Mouse (Mus musculus): ENCODE data around the gene Cdc6. TPM values are rescaled to one million over a fixed set of nuclear protein-coding genes. Genes with fewer than 3 reads are reported as not detected.

The Cdc6 gene
- polyA plus RNA-seq, 2 experiments: 15.6 to 25.8 TPM

DNA sequence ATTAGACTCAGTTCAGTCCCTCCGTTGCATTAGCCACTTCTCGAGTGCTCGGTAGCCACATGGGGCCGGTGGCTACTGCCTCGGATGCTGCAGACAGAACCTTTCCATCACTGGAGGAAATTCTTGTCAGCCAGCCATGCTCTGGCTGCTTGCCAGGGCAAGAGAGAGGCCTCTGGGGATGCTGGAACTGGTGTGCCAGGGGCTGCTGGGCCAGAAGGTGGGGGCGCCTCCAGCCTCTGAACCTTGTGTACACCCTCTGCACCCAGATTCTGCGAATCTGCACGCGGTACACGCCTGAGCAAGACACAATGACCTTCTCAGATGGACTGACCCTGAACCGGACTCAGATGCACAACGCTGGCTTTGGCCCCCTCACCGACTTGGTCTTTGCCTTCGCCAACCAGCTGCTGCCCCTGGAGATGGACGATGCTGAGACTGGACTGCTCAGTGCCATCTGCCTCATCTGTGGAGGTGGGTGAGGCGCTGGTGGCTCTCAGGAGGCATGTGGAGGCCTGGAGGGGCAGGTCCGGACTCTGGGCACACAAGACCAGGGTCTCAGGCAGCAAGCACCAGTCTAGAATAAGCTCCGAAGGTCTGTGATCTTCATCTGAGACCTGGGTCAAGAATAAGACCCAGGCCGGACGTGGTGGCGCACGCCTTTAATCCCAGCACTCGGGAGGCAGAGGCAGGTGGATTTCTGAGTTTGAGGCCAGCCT lies 63.9 kb downstream of the Cdc6 start:
- Histone ChIP-seq H3K9me3 (ENCODE audit: control insufficient read depth, low read length) (no peaks in the 10 kb centered on the region), H3K27me3 (ENCODE audit: control insufficient read depth, insufficient read depth, low read length) (no peaks in the 10 kb centered on the region), H3K9ac (ENCODE audit: low read depth, low read length, severe bottlenecking) (0 out of 2 replicates have a peak overlapping the region, but pooled peaks have one; percentile 7), H3K4me2 (replicated peaks; ENCODE audit: low read depth, low read length, severe bottlenecking) (no peak overlapping the region), H3K36me3 (ENCODE audit: control insufficient read depth, insufficient read depth, low read length) (peaks cover 85% of the 10 kb centered on the region), H3K4me1 (ENCODE audit: control insufficient read depth, insufficient read depth, low read length) (peaks cover 51% of the 10 kb centered on the region), H3K27ac (replicated peaks; ENCODE audit: low read depth, low read length) (0 out of 2 replicates have a peak overlapping the region, but pooled peaks have one; percentile 19), H3K4me3 (replicated peaks; ENCODE audit: low read length) (no peak overlapping the region)
- no peak for ATAC-seq (ENCODE audit: low FRiP score, low read depth)
- no peak for TF ChIP-seq POLR2A (IDR thresholded peaks at IDR 0.05; ENCODE audit: borderline replicate concordance, extremely low read depth, insufficient read depth, insufficient read length)
- no peak for DNase-seq (ENCODE audit: low spot score)
- 74% methylated on average over 23 of the region's 23 CpGs for WGBS

DNA sequence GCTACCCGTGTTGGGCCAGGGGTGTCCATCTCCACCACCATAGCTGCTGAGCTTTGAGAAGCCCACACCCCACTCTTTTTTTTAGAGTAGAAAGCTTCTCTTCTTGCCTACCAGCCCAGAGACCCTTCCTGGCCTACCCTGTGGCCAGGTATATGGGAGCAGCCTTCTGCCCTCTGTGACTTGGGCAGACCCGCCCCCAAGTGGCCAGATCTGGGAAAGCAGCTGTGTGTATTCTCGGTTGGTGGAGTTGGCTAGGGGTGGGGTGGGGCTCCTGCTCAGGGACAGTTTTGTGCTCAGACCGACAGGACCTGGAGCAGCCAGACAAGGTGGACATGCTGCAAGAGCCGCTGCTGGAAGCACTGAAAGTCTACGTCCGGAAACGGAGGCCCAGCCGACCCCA lies 64.6 kb downstream of the Cdc6 start:
- Histone ChIP-seq H3K9ac (ENCODE audit: low read depth, low read length, severe bottlenecking) (no peak overlapping the region), H3K9me3 (ENCODE audit: control insufficient read depth, low read length) (no peaks in the 10 kb centered on the region), H3K36me3 (ENCODE audit: control insufficient read depth, insufficient read depth, low read length) (peaks cover 78% of the 10 kb centered on the region), H3K4me2 (replicated peaks; ENCODE audit: low read depth, low read length, severe bottlenecking) (no peak overlapping the region), H3K27ac (replicated peaks; ENCODE audit: low read depth, low read length) (0 out of 2 replicates have a peak overlapping the region, but pooled peaks have one; percentile 9), H3K4me1 (ENCODE audit: control insufficient read depth, insufficient read depth, low read length) (peaks cover 44% of the 10 kb centered on the region), H3K27me3 (ENCODE audit: control insufficient read depth, insufficient read depth, low read length) (no peaks in the 10 kb centered on the region), H3K4me3 (replicated peaks; ENCODE audit: low read length) (no peak overlapping the region)
- ATAC-seq (ENCODE audit: low FRiP score, low read depth): peak; percentile 32; the same call in 1 of the 2 replicates
- no peak for TF ChIP-seq POLR2A (IDR thresholded peaks at IDR 0.05; ENCODE audit: borderline replicate concordance, extremely low read depth, insufficient read depth, insufficient read length)
- peak; percentile 63 for DNase-seq (ENCODE audit: low spot score)
- WGBS: 55% methylated on average over 9 of the region's 9 CpGs

DNA sequence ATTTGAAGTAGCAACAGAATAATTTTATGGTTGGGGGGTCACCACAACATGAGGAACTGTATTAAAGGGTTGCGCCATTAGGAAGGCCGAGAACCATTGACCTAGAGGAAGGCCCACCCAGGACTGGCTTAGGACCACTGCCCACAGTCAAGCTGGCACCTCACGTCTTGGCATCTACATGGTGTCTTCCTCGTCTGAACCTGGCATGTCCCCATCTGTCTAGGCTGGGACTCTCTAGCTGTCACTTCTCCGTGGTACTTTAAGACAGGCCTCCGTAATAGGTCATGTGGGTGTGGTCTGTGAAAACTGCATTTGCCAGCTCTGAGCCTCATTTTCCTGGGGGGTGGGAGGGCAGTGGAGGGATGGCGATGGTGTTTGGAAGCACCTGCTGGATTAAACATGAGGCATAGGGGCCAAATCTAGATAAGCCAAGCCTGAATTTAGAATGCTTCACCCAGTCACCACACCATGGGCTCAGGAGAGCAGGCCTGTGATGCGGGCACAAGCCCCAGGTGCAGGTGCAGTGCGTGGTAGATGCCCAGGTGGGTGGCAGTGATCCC lies 65.3 kb downstream of the Cdc6 start:
- peaks cover 71% of the 10 kb centered on the region for H3K36me3 ChIP-seq (ENCODE audit: control insufficient read depth, insufficient read depth, low read length)
- DNase-seq (ENCODE audit: low spot score) (no peak), ATAC-seq (ENCODE audit: low FRiP score, low read depth) (no peak)
- no peak overlapping the region for H3K27ac ChIP-seq (replicated peaks; ENCODE audit: low read depth, low read length)
- peaks cover 38% of the 10 kb centered on the region for H3K4me1 ChIP-seq (ENCODE audit: control insufficient read depth, insufficient read depth, low read length)
- H3K9ac ChIP-seq (ENCODE audit: low read depth, low read length, severe bottlenecking): no peak overlapping the region
- no peak for TF ChIP-seq POLR2A (IDR thresholded peaks at IDR 0.05; ENCODE audit: borderline replicate concordance, extremely low read depth, insufficient read depth, insufficient read length)
- no peak overlapping the region for H3K4me2 ChIP-seq (replicated peaks; ENCODE audit: low read depth, low read length, severe bottlenecking)
- WGBS: 87% methylated on average over 9 of the region's 9 CpGs
- no peaks in the 10 kb centered on the region for H3K27me3 ChIP-seq (ENCODE audit: control insufficient read depth, insufficient read depth, low read length)
- H3K9me3 ChIP-seq (ENCODE audit: control insufficient read depth, low read length): no peaks in the 10 kb centered on the region
- no peak overlapping the region for H3K4me3 ChIP-seq (replicated peaks; ENCODE audit: low read length)

Other genes with a start within 250 kb of the Cdc6 start
- gene Gsdma, start 243.4 kb upstream of the Cdc6 start, polyA plus RNA-seq (2012; rRNA removed): 0.14 and 0.16 TPM in 2 replicates
- gene Gsdma, start 243.4 kb upstream of the Cdc6 start, polyA plus RNA-seq (2014; fragmentation: Nextera tagmentation; extraction: Ambion mirVana): 0.47 and 0.55 TPM in 2 replicates
- gene Psmd3, start 225.2 kb upstream of the Cdc6 start, polyA plus RNA-seq (2012; rRNA removed): 208 and 228 TPM in 2 replicates
- gene Psmd3, start 225.2 kb upstream of the Cdc6 start, polyA plus RNA-seq (2014; fragmentation: Nextera tagmentation; extraction: Ambion mirVana): 141 and 145 TPM in 2 replicates
- 0.11 TPM in 1 of 2 replicates, not detected in the other for gene Csf3, start 206.5 kb upstream of the Cdc6 start, polyA plus RNA-seq (2012; rRNA removed)
- gene Csf3, start 206.5 kb upstream of the Cdc6 start, polyA plus RNA-seq (2014; fragmentation: Nextera tagmentation; extraction: Ambion mirVana): not detected in 2 replicates
- 83.4 and 104 TPM in 2 replicates for gene Med24, start 178.4 kb upstream of the Cdc6 start, polyA plus RNA-seq (2012; rRNA removed)
- 43.9 and 48.3 TPM in 2 replicates for gene Med24, start 178.4 kb upstream of the Cdc6 start, polyA plus RNA-seq (2014; fragmentation: Nextera tagmentation; extraction: Ambion mirVana)
- 149 and 157 TPM in 2 replicates for gene Thra, start 167.2 kb upstream of the Cdc6 start, polyA plus RNA-seq (2012; rRNA removed)
- 55.9 and 63.2 TPM in 2 replicates for gene Thra, start 167.2 kb upstream of the Cdc6 start, polyA plus RNA-seq (2014; fragmentation: Nextera tagmentation; extraction: Ambion mirVana)
- 1.8 and 2.5 TPM in 2 replicates for gene Nr1d1, start 132.5 kb upstream of the Cdc6 start, polyA plus RNA-seq (2012; rRNA removed)
- gene Nr1d1, start 132.5 kb upstream of the Cdc6 start, polyA plus RNA-seq (2014; fragmentation: Nextera tagmentation; extraction: Ambion mirVana): 1.2 and 1.4 TPM in 2 replicates
- 76.9 and 81.1 TPM in 2 replicates for gene Msl1, start 112.3 kb upstream of the Cdc6 start, polyA plus RNA-seq (2012; rRNA removed)
- 19.8 and 23.5 TPM in 2 replicates for gene Msl1, start 112.3 kb upstream of the Cdc6 start, polyA plus RNA-seq (2014; fragmentation: Nextera tagmentation; extraction: Ambion mirVana)
- 52.4 and 56.8 TPM in 2 replicates for gene Casc3, start 102.9 kb upstream of the Cdc6 start, polyA plus RNA-seq (2012; rRNA removed)
- 34.1 and 40.4 TPM in 2 replicates for gene Casc3, start 102.9 kb upstream of the Cdc6 start, polyA plus RNA-seq (2014; fragmentation: Nextera tagmentation; extraction: Ambion mirVana)
- gene Rapgefl1, start 71.0 kb upstream of the Cdc6 start, polyA plus RNA-seq (2012; rRNA removed): 31.4 and 41.8 TPM in 2 replicates
- 8.8 and 8.9 TPM in 2 replicates for gene Rapgefl1, start 71.0 kb upstream of the Cdc6 start, polyA plus RNA-seq (2014; fragmentation: Nextera tagmentation; extraction: Ambion mirVana)
- gene Wipf2, start 44.2 kb upstream of the Cdc6 start, polyA plus RNA-seq (2012; rRNA removed): 10.5 and 11.4 TPM in 2 replicates
- gene Wipf2, start 44.2 kb upstream of the Cdc6 start, polyA plus RNA-seq (2014; fragmentation: Nextera tagmentation; extraction: Ambion mirVana): 4.7 and 4.9 TPM in 2 replicates
- gene Rara, start 20.0 kb downstream of the Cdc6 start, polyA plus RNA-seq (2012; rRNA removed): 39.8 and 57.0 TPM in 2 replicates
- gene Rara, start 20.0 kb downstream of the Cdc6 start, polyA plus RNA-seq (2014; fragmentation: Nextera tagmentation; extraction: Ambion mirVana): 52.4 and 58.3 TPM in 2 replicates
- gene Gjd3, start 75.2 kb downstream of the Cdc6 start, polyA plus RNA-seq (2012; rRNA removed): 1.3 and 2.2 TPM in 2 replicates
- gene Gjd3, start 75.2 kb downstream of the Cdc6 start, polyA plus RNA-seq (2014; fragmentation: Nextera tagmentation; extraction: Ambion mirVana): 0.41 and 0.45 TPM in 2 replicates
- gene Top2a, start 116.4 kb downstream of the Cdc6 start, polyA plus RNA-seq (2012; rRNA removed): 98.2 and 134 TPM in 2 replicates
- gene Top2a, start 116.4 kb downstream of the Cdc6 start, polyA plus RNA-seq (2014; fragmentation: Nextera tagmentation; extraction: Ambion mirVana): 205 and 209 TPM in 2 replicates
- gene Igfbp4, start 133.4 kb downstream of the Cdc6 start, polyA plus RNA-seq (2012; rRNA removed): 942 and 1,029 TPM in 2 replicates
- gene Igfbp4, start 133.4 kb downstream of the Cdc6 start, polyA plus RNA-seq (2014; fragmentation: Nextera tagmentation; extraction: Ambion mirVana): 1,086 and 1,234 TPM in 2 replicates
- 1.6 and 1.7 TPM in 2 replicates for gene Tns4, start 181.5 kb downstream of the Cdc6 start, polyA plus RNA-seq (2012; rRNA removed)
- 1.5 and 2.5 TPM in 2 replicates for gene Tns4, start 181.5 kb downstream of the Cdc6 start, polyA plus RNA-seq (2014; fragmentation: Nextera tagmentation; extraction: Ambion mirVana)
- gene Ccr7, start 247.3 kb downstream of the Cdc6 start, polyA plus RNA-seq (2012; rRNA removed): 0.65 and 0.99 TPM in 2 replicates
- 0.84 and 0.94 TPM in 2 replicates for gene Ccr7, start 247.3 kb downstream of the Cdc6 start, polyA plus RNA-seq (2014; fragmentation: Nextera tagmentation; extraction: Ambion mirVana)